Mouse (Mus musculus) ES-E14 (cell line): ENCODE data around the gene Tsg101.

Experiments used
- CHD2 ChIP-seq: IDR thresholded peaks from 2 replicates; pipeline ENCODE4 v1.6.1; 2014; ENCODE audit warnings: mild to moderate bottlenecking, low read depth, low read length, inconsistent platforms
- HCFC1 ChIP-seq: IDR thresholded peaks from 2 replicates; pipeline ENCODE4 v1.6.1; 2012; ENCODE audit warnings: low read length, inconsistent platforms, borderline replicate concordance; ENCODE audit not compliant: insufficient read depth
- MAFK ChIP-seq: IDR thresholded peaks from 2 replicates; pipeline ENCODE4 v1.6.1; 2014; ENCODE audit warnings: mild to moderate bottlenecking, low read depth, low read length, inconsistent platforms; ENCODE audit not compliant: insufficient read depth
- ZC3H11A ChIP-seq: IDR thresholded peaks from 2 replicates; pipeline ENCODE4 v1.6.1; 2012; ENCODE audit warnings: low read depth, mild to moderate bottlenecking, inconsistent platforms, low read length, borderline replicate concordance
- ZNF384 ChIP-seq: IDR thresholded peaks from 2 replicates; pipeline ENCODE4 v1.6.1; 2012; ENCODE audit warnings: low read depth, low read length, inconsistent platforms

- TF ChIP-seq ZNF384 = no peak
- TF ChIP-seq MAFK = no peak
- no peak for TF ChIP-seq CHD2
- no peak for TF ChIP-seq ZC3H11A
- no peak for TF ChIP-seq HCFC1
These were observed 68.7 kb downstream of the Tsg101 start for GRCm38 (mm10) chr7:46851026-46851425.
